Mouse (Mus musculus) embryonic facial prominence, embryonic 15.5 days (tissue): ENCODE measurements at regions not wholly inside any gene's neighbourhood (a gene's known extent, or its start where the extent isn't known, plus 50 kb on each side); places are given as distances from the start of the nearest gene placed in this dataset.

Experiments
- ATAC-seq: fragments of 200-750 bp; cut with Nextera tagmentation; 2 replicates; pipeline ENCODE4 v1.8.0; 2017; ENCODE audit warnings: low read depth, moderate TSS enrichment; ENCODE audit not compliant: insufficient number of reproducible peaks, low FRiP score, low TSS enrichment
- H3K27ac ChIP-seq: fragments of 300-500 bp; sonication (generic); replicated peaks from 2 replicates; pipeline ENCODE4 v1.5.1; 2015; ENCODE audit warnings: mild to moderate bottlenecking, inconsistent platforms
- H3K27me3 ChIP-seq: fragments of 300-500 bp; sonication (generic); 2 replicates; pipeline ENCODE4 v1.6.1; 2015; ENCODE audit warnings: inconsistent platforms
- H3K36me3 ChIP-seq: fragments of 300-500 bp; sonication (generic); 2 replicates; pipeline ENCODE4 v1.6.1; 2015; ENCODE audit warnings: mild to moderate bottlenecking, inconsistent platforms
- H3K4me1 ChIP-seq: fragments of 300-500 bp; sonication (generic); 2 replicates; pipeline ENCODE4 v1.6.1; 2015; ENCODE audit warnings: inconsistent platforms
- H3K4me2 ChIP-seq: fragments of 300-500 bp; sonication (generic); replicated peaks from 2 replicates; pipeline ENCODE4 v1.6.1; 2015; ENCODE audit warnings: mild to moderate bottlenecking, inconsistent platforms
- H3K4me3 ChIP-seq: fragments of 300-500 bp; sonication (generic); replicated peaks from 2 replicates; pipeline ENCODE4 v1.5.1; 2015; ENCODE audit warnings: mild to moderate bottlenecking, inconsistent platforms
- H3K9ac ChIP-seq: fragments of 300-500 bp; sonication (generic); 2 replicates; pipeline ENCODE4 v1.6.1; 2015; ENCODE audit warnings: inconsistent platforms
- H3K9me3 ChIP-seq: fragments of 300-500 bp; sonication (generic); replicated peaks from 2 replicates; pipeline ENCODE4 v1.6.1; 2016; ENCODE audit warnings: inconsistent platforms
- WGBS: fragments of 180-500 bp; shearing (Covaris S2); methylation state at CpG from one replicate; pipeline ENCODE4 v1.1.7; 2015; 5-methylcytosine and 5-hydroxymethylcytosine counted together

GRCm38 (mm10) chr7:77477519-77477918 lies 1247.8 kb downstream of the Agbl1 start:
- H3K27me3 ChIP-seq = no peaks in the 10 kb centered on the region
- H3K27ac ChIP-seq = no peak overlapping the region
- 64% methylated on average over 2 of the region's 2 CpGs for WGBS
- no peaks in the 10 kb centered on the region for H3K36me3 ChIP-seq
- ATAC-seq = no peak
- no peak overlapping the region for H3K4me3 ChIP-seq
- no peaks in the 10 kb centered on the region for H3K9me3 ChIP-seq
- no peak overlapping the region for H3K9ac ChIP-seq
- no peaks in the 10 kb centered on the region for H3K4me1 ChIP-seq
- H3K4me2 ChIP-seq = no peak overlapping the region

GRCm38 (mm10) chr7:77446052-77446367 lies 1216.3 kb downstream of the Agbl1 start:
- Histone ChIP-seq H3K27me3 (no peaks in the 10 kb centered on the region), H3K36me3 (no peaks in the 10 kb centered on the region), H3K4me2 (no peak overlapping the region), H3K4me3 (no peak overlapping the region), H3K27ac (no peak overlapping the region), H3K9me3 (no peaks in the 10 kb centered on the region), H3K4me1 (no peaks in the 10 kb centered on the region), H3K9ac (no peak overlapping the region)
- 40% methylated on average over 2 of the region's 2 CpGs for WGBS
- no peak for ATAC-seq

GRCm38 (mm10) chr7:77445352-77446051 lies 1215.8 kb downstream of the Agbl1 start:
- Histone ChIP-seq H3K9ac (no peak overlapping the region), H3K36me3 (no peaks in the 10 kb centered on the region), H3K27ac (no peak overlapping the region), H3K4me2 (no peak overlapping the region), H3K4me1 (no peaks in the 10 kb centered on the region), H3K9me3 (no peaks in the 10 kb centered on the region), H3K4me3 (no peak overlapping the region), H3K27me3 (no peaks in the 10 kb centered on the region)
- no peak for ATAC-seq
- WGBS = 62% methylated on average over 11 of the region's 11 CpGs

- ATAC-seq = no peak
- H3K4me2 ChIP-seq = no peak overlapping the region
- no peak overlapping the region for H3K4me3 ChIP-seq
- no peaks in the 10 kb centered on the region for H3K27me3 ChIP-seq
- no peaks in the 10 kb centered on the region for H3K36me3 ChIP-seq
- H3K9me3 ChIP-seq = no peaks in the 10 kb centered on the region
- no peak overlapping the region for H3K9ac ChIP-seq
- H3K4me1 ChIP-seq = no peaks in the 10 kb centered on the region
- 66% methylated on average over 2 of the region's 2 CpGs for WGBS
- no peak overlapping the region for H3K27ac ChIP-seq
Measured at GRCm38 (mm10) chr7:77441622-77442021, 1211.9 kb downstream of the Agbl1 start.

GRCm38 (mm10) chr7:77413606-77414005 lies 1183.9 kb downstream of the Agbl1 start:
- Histone ChIP-seq H3K36me3 (no peaks in the 10 kb centered on the region), H3K4me2 (no peak overlapping the region), H3K9ac (no peak overlapping the region), H3K4me1 (no peaks in the 10 kb centered on the region), H3K27me3 (no peaks in the 10 kb centered on the region), H3K27ac (no peak overlapping the region), H3K4me3 (no peak overlapping the region), H3K9me3 (no peaks in the 10 kb centered on the region)
- ATAC-seq = no peak
- 77% methylated on average over 4 of the region's 4 CpGs for WGBS
